Mouse (Mus musculus): ENCODE results near the gene Zswim3.
"Not testable (repeated sequence)": the region's sequence is repeated elsewhere in the genome, so short reads cannot be mapped to it uniquely, and the experiment has no call there.

The Zswim3 gene

DNA sequence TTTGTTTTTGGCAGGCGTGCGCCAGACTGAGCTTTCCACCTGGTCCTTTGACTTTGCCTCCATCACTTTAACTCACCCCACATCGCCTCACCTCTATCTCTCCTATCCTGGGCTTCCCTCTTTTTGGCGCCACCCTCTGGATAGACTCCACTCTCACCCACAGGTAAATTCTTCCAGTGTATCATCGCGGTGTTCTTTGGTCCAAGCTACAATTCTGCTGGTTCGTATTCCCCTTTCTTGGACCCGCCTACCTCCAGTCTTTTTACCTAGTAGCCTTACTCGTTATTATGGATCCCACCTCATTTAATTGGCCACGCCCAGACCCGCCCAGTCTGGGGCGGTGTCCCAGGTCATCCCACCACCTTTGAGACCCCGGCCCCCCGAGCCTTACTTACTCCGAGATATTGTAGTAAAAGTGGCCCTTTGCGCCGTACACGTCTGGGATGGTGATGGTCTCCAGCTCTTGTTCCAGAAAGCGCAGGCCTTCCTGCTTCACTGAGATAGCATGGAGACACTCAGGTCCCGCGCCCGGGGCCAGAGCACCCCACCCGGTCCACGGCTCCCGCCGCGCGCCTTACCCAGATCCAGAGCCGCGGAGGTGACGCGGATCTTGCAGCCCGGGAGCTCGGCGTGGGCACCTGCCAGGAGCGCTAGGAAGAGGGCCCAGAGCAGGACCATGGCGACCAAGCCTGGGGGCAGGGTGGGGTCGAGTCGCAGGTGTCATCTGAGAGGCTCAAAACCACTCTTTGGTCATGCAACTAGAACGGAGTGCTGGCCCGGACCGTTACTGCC lies 51.6 kb downstream of the Zswim3 start:
- no peak for DNase-seq (ENCODE audit: low spot score in 2 of 2)

DNA sequence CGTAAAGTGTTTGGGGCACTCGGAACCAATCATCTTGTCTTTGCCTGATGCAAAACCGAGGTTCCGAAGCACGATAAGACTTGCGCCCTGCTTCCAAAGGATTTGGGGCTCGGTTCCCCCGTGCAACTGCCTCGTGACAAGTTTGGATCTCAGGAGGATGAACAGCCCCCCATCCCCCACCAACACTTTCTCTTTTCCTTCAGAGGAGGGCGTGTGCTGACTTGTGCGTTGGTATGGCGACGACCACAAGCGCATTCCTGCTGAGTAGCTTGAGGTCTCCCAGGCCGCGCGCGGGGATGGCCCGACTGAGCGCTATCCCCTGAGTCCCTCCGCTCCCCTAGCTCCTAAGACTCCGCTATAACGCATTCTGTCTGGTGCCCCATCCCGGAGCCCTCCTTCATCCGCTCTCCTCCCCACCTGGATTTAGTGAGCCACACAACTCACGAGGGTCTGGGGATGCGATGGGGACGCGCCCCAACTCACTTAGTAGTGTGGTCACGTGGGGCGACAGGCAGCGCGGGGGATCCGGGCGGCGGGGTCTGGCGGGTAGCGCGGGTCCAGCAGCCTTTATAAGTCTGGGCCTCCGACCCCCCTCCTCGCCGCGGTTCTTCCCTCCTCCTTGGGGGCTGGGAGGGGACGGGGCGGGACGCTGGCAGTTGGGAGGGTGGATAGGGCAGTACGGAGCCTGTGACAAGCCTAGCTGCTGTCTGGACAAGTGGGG lies 52.4 kb downstream of the Zswim3 start, which contains the start of gene Pltp:
Gene Pltp, minus strand, starts transcription at position 611 of the 721 bp plus-strand sequence.
- peak in 1 of 2 experiments; percentile 29 for DNase-seq (ENCODE audit: low spot score in 2 of 2)

DNA sequence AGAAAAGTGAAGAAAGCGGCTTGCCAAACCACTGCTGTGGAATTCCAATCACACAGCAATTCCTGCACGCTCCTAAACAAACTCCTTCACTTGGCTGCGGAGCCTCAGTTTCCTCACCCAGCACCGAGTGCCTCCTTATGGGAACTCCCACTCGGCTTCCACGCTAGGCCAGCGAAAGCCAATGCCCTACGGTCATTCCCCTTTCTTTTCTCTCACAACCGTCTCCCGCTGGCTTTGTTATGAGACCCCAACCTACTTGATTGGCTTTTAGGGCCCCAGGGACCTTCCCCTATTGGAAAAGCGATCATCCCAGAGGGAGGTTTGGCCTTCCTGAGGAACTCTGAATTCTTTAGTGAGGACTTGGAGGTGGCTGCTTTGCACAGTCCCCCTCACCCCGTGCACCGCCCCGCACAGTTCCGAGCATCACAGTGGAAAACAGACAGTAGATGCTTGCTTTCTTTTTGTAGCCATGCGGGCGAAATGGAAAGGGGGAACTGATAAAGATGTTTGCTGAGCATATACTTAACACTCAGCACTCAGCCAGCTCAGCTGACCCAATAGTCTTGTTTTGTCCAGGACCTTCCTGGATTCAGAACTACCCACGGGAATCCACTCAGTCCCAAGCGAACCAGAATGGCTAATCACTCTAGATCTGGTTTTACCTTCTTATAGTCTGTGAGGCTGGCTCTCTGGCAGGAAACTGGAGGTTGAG lies 53.1 kb downstream of the Zswim3 start:
- DNase-seq (ENCODE audit: low spot score in 2 of 2): no peak

DNA sequence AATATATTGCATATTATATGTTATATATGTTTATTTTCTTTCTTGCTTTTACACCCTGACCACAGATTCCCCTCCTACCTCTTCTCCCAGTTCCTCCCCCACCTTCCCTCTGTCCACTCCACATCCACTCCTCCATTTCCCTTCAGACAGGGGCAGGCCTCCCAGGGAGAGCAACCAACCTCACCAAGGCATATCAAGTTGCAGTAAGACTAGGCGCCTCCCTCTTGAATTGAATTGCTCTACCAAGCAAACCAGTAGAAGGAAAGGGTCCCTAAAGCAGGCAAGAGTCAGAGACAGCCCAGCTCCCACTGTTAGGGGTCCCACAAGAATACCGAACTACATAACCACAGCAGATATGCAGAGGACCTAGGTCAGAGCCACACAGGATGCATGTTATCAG lies 54.3 kb downstream of the Zswim3 start:
- DNase-seq (ENCODE audit: low spot score in 2 of 2): no peak

DNA sequence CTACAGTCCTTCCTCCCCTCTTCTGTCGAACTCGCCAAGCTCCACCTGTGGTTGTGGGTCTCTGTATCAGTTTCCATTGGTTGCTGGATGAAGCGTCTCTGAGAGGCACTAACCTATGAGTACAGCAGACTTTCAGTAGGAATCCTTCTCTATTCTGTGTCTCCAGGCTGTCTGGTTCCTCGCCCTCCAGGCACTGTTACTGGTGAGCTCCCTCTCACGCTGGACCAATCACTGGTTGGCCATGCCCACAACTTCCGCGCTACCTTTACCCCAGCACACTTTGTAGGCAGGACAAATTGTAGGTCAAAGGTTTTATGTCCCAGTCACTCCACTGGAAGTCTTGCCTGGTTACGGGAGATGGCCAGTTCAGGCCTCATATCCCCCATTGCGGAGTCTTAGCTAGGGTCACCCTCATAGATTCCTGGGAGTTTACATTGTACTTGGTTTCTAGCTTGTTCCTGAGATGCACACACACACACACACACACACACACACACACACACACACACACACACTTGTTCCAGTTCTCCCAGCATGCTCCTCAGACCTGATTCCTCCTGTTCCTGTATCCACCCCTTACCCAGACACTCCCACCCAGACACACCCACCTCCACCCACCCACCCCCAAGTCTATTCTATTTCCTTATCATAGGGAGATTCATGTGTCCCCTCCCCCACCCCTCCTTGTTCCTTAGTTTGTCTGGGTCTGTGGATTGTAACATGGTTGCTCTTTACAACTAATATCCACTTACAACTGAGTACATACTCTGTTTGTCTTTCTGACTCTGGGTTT lies 54.9 kb downstream of the Zswim3 start:
- no peak for DNase-seq (ENCODE audit: low spot score in 2 of 2)

DNA sequence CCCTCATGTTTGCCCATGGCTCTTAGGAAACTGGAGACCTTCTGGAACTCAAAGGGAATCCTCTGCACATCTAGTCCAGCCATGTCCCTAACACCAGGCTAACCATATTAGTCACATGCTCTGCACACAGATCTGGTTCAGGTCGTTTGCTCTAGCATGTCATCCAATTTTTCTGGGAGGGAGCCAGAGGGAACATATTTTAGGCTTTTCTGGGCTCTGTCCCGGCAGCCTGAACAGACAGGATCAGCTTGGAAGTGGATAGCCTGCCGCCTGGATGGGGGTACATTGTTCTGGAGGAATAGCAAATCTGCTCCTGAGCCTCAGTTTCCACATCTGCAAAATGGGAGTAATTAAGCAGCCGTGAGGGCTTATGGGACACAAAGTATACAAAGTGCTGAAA lies 56.2 kb downstream of the Zswim3 start:
- no peak for DNase-seq (ENCODE audit: low spot score in 2 of 2)

DNA sequence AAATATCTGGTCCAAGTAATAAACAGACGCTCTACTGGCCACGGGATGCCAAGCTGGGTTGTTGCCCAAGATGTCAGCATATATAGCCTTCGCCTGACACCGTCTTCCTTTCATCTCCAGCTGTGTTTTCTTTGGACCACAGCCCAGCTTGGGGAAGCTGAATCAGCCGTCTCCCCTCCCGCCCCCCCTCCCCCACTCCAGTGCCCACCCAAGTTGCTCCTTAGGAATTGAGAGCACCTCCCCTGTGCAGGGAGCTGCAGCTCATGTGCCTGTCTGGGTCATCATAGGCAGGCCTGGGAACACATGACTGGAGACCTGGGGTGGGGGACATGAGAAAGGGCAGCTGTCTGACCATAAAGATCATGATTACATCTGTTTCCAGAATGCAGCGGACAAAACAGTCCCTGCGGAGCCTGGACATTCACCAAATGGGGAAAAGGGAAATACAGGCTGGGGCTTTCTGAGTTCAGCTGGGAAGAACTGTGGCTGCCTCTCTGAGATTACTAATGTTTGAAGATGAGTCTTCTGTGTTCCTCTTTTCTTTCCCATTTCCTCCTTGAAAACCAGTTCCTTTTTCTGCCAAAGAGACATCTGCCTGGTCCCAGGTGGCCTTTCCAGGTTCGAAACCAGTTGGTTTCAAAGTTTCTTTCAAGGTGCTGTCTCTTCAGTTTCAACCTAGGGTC lies 57.4 kb downstream of the Zswim3 start:
- DNase-seq (ENCODE audit: low spot score in 2 of 2): no peak

DNA sequence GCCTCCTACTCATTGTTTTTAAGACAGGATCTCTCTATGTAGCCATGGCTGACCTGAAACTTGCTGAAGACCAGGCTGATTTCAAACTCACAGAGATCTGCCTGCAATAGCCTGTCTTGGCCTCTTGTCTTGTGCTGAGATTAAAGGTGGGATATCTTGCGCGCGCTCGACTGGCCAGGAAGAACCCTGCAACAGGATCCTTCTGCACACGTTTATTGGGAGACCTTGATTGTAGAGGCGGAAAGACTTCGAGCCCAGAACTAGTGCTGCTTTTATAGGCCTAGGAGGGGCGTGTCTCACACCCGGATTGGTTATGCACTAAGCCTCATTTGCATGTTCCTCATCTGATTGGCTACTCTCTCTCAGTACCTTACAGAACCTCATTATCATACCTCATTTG lies 58.5 kb downstream of the Zswim3 start:
- not testable (repeated sequence) for DNase-seq (ENCODE audit: low spot score in 2 of 2)

DNA sequence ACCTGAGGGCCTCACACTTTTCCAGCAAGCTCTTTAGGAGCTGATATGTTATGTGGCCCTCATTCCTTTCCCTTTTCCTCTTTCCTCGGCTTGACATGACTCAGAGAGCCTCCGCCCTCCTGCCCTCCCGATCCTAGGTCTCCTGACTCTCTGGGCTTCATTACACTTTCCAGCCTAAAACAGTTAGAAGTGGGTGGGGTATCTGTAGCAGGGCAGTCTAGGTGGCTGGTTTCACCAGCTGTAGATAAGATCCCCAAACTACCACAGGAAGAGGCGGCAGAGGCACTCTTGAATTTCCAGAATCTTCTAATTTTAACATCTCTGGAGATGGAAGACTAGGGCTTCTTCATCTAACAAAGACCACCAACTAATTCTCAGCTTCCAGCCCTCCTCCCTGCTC lies 59.7 kb downstream of the Zswim3 start:
- no peak for DNase-seq (ENCODE audit: low spot score in 2 of 2)

DNA sequence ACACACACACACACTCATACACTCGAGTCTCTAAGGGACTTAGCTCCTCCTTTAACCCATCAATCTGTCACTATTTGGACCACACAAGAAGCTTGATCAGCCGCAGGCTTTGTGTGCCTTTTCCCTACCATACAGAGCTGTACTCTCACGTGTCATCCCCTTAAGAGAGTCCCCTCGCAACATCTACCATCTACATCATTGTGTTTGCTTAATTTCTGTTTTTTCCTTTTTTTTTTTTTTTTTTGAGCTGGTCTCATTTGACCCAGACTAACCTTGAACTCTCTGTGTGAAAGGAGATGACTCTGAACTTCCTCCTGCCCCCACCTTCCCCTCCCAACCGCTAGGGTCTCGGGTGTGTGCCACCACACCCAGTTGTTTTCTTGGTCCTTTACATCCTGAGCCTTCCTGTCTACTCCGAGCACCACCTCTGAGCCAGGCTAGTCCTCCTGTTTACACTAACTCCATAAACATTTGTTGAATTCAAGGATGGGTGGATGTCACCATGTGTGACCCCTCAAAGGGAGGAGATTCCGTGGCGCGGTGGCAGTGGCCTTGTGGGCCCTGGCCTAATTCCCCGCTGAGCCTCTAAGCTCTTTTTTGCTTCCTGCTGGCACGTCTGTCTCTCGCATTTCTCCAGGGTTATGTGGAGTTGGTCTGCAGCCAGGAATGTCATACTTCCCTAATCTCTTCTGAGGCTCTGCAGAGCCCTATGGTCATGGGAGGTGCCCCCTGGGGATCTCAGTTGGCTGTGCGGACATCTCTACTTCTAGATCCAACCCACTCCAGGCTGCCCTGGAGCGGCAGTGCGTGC lies 62.0 kb downstream of the Zswim3 start:
- DNase-seq (ENCODE audit: low spot score in 2 of 2): no peak

DNA sequence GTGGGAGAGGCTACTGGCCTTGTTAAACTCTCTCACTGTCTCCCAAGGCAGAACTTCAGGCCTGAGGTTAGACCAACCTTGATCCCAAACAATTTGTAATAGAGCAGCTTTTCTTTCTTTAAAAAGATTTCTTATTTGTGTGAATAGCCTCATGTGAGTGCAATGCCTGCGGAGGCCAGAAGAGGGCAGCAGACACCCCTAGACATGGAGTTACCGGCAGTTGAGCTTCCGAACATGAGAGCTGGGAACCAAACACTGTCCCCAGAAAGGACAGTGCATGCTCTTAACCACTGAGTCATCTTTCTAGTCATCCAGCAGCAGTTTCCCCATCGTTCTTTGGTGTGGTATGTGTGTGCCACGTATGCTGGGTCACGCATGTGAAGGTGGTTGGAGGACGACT lies 62.7 kb downstream of the Zswim3 start:
- no peak for DNase-seq (ENCODE audit: low spot score in 2 of 2)

DNA sequence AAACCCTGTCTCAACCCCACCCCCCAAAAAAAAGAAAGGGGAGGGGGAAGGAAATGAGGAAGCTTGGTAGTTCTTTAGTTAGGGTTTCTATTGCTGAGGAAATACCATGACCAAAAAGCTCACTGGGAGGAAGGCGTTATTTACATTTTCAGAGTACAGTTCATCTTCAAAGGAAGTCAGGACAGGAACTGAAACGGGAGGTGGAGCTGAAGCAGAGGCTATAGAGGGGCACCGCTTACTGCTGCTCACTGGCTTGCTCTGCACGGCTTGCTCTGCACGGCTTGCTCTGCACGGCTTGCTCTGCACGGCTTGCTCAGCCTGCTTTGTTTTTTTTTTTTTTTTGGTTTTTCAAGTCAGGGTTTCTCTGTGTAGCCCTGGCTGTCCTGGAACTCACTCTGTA lies 63.6 kb downstream of the Zswim3 start:
- DNase-seq (ENCODE audit: low spot score in 2 of 2): no peak
